Mouse (Mus musculus): ENCODE measurements around the gene Strn3. TPM values are rescaled to one million over a fixed set of nuclear protein-coding genes. Genes with fewer than 3 reads are reported as not detected.
"Not testable (repeated sequence)": the region's sequence is repeated elsewhere in the genome, so short reads cannot be mapped to it uniquely, and the experiment has no call there.

The Strn3 gene
- polyA plus RNA-seq, 1 experiment = not detected

DNA sequence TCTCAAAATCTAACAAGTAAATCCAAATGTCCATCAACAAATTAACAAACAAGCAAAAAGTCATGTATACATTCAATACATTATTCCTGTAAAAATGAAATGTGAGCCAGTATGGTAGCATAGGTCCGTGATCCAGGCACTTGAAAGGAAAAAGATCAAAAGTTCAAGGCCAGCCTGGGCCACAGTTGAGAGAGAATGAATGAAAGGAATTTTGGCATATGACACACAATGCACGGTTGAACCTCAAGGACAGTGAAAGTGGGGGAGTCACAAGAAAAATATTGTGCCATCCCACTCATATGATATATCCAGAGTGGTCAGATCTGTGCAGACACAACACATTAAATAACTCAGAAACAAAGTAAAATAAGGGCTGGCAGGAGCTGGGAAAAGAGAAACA lies 15.3 kb downstream of the Strn3 start:
- H3K4me3 ChIP-seq (ENCODE audit: insufficient read depth, low read depth, low read length) = no peak overlapping the region
- H3K27ac ChIP-seq (ENCODE audit: insufficient read depth, low read depth, low read length) = no peak overlapping the region

GRCm38 (mm10) chr12:51673270-51673669 lies 18.4 kb downstream of the Strn3 start:
- TF ChIP-seq CTCF (IDR thresholded peaks at IDR 0.05; ENCODE audit: insufficient read depth, low read depth, low read length) (no peak), POLR2A (IDR thresholded peaks at IDR 0.05; ENCODE audit: insufficient read depth, low read depth, low read length) (no peak)
- Histone ChIP-seq H3K4me3 (ENCODE audit: insufficient read depth, low read depth, low read length) (no peak overlapping the region), H3K4me1 (ENCODE audit: control insufficient read depth, insufficient read depth, low read length) (no peaks in the 10 kb centered on the region), H3K27ac (ENCODE audit: insufficient read depth, low read depth, low read length) (no peak overlapping the region)
- WGBS = 46% methylated on average over 4 of the region's 4 CpGs

More for the DNA sequence above, 15.3 kb downstream of the Strn3 start:
- TF ChIP-seq POLR2A (IDR thresholded peaks at IDR 0.05; ENCODE audit: insufficient read depth, low read depth, low read length) (no peak), CTCF (IDR thresholded peaks at IDR 0.05; ENCODE audit: insufficient read depth, low read depth, low read length) (no peak)
- H3K4me1 ChIP-seq (ENCODE audit: control insufficient read depth, insufficient read depth, low read length) = 0 out of 2 replicates have a peak, but pooled peaks cover 2% of the 10 kb centered on the region
- 74% methylated on average over 2 of the region's 2 CpGs for WGBS

DNA sequence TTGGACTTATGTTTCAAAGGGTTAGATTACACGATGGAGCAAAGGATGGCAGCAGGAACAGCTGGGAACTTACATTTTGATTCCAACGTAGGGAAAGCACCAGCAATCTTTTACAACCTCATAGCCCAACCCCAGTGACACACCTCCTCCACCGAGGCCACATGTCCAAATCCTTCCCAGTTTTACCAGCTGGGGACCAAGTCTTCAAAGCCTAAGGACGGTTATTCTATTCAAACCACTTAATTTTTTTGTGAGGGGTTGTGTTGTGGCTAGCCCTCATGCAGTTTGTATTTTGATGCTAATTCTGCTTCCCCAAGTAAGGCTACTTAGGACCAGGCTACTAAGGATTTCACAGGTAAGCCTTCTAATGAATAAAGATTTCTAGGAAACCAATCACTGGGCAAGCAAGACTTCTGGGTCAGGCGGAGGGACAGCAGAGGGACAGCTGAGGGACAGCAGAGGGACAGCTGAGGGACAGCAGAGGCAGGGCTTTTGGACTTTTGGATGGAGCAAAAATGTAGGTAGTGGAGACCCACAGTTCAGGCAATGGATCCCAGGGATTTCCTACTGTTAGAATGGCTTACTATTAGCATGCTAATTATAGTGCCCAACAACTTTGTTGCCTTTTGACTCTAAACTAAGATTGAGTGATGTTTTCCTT lies 20.3 kb downstream of the Strn3 start:
- Histone ChIP-seq H3K4me1 (ENCODE audit: control insufficient read depth, insufficient read depth, low read length) (no peaks in the 10 kb centered on the region), H3K27ac (ENCODE audit: insufficient read depth, low read depth, low read length) (no peak overlapping the region), H3K4me3 (ENCODE audit: insufficient read depth, low read depth, low read length) (no peak overlapping the region)
- TF ChIP-seq CTCF (IDR thresholded peaks at IDR 0.05; ENCODE audit: insufficient read depth, low read depth, low read length) (no peak), POLR2A (IDR thresholded peaks at IDR 0.05; ENCODE audit: insufficient read depth, low read depth, low read length) (no peak)
- 28% methylated on average over 5 of the region's 5 CpGs for WGBS

DNA sequence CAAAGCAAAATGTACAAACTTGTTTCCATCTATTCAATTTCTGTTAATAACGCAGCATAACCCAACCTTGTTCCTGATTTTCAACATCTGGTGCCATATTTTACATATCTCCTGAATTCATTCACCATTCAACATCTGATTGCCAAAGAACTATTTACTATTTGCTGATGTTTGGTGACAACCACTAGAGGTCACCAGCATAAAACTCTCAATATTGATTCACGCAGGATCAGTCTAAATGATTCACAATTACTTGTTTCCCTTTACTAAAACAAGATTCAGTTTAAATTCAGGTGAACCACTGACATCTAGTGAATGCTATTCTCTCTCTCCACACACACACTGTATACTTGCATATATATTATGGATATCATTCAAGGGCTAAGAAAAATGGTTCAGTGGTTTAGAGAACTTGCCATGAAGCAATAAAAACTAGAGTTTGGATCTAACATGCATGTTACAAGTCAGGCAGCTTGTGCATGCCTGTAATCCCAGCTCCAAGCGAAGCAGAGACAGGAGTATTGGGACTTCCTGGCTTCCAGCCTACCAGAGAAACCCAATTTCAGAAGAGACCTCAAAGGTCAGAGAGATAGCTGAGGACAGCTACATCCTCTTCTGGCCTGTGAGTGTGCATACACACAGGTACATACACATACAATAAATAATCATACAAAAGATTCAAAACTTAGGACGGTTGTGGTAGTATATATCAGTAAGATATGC lies 24.8 kb downstream of the Strn3 start:
- TF ChIP-seq CTCF (IDR thresholded peaks at IDR 0.05; ENCODE audit: insufficient read depth, low read depth, low read length) = no peak
- TF ChIP-seq POLR2A (IDR thresholded peaks at IDR 0.05; ENCODE audit: insufficient read depth, low read depth, low read length) = no peak
- H3K27ac ChIP-seq (ENCODE audit: insufficient read depth, low read depth, low read length) = no peak overlapping the region
- peaks cover 2% of the 10 kb centered on the region; the same call in 1 of the 2 replicates for H3K4me1 ChIP-seq (ENCODE audit: control insufficient read depth, insufficient read depth, low read length)
- H3K4me3 ChIP-seq (ENCODE audit: insufficient read depth, low read depth, low read length) = no peak overlapping the region
- 60% methylated on average over 4 of the region's 4 CpGs for WGBS

GRCm38 (mm10) chr12:51663908-51664307 lies 27.8 kb downstream of the Strn3 start:
- TF ChIP-seq CTCF (IDR thresholded peaks at IDR 0.05; ENCODE audit: insufficient read depth, low read depth, low read length) (no peak), POLR2A (IDR thresholded peaks at IDR 0.05; ENCODE audit: insufficient read depth, low read depth, low read length) (no peak)
- no peak overlapping the region for H3K27ac ChIP-seq (ENCODE audit: insufficient read depth, low read depth, low read length)
- H3K4me1 ChIP-seq (ENCODE audit: control insufficient read depth, insufficient read depth, low read length) = peaks cover 2% of the 10 kb centered on the region; the same call in 1 of the 2 replicates
- no peak overlapping the region for H3K4me3 ChIP-seq (ENCODE audit: insufficient read depth, low read depth, low read length)

- no peak for TF ChIP-seq CTCF (IDR thresholded peaks at IDR 0.05; ENCODE audit: insufficient read depth, low read depth, low read length)
- Histone ChIP-seq H3K4me1 (ENCODE audit: control insufficient read depth, insufficient read depth, low read length) (peaks cover 2% of the 10 kb centered on the region; the same call in 1 of the 2 replicates), H3K27ac (ENCODE audit: insufficient read depth, low read depth, low read length) (no peak overlapping the region), H3K4me3 (ENCODE audit: insufficient read depth, low read depth, low read length) (no peak overlapping the region)
Observed at GRCm38 (mm10) chr12:51663011-51663410, 28.7 kb downstream of the Strn3 start.

DNA sequence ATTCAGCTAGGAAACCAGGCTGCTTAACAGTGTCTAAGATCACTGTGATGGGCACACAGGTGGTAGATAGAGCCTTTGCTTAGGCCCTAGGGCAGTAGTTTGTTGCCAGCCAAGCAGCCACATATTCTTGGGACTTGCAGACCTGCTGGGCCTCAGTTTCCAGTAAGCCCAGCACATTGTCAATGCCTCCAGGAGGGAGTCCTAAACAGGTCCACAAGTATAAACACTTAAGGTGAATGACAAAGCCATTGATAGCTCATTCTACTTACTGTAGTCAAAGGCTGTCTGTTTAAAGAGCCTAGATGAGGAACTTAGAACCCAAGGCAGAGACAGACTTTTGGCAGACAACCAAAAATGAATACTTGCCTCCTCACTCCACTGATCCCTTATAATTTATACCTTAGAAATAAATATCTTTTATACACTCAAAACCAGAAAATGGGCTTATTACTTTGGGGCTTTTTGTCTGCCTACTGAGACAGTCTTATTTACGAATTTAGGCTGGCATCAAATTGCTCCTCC lies 35.7 kb downstream of the Strn3 start:
- Histone ChIP-seq H3K4me3 (ENCODE audit: insufficient read depth, low read depth, low read length) (no peak overlapping the region), H3K4me1 (ENCODE audit: control insufficient read depth, insufficient read depth, low read length) (no peaks in the 10 kb centered on the region), H3K27ac (ENCODE audit: insufficient read depth, low read depth, low read length) (no peak overlapping the region)
- WGBS = 31% methylated on average over 1 of the region's 1 CpGs
- TF ChIP-seq POLR2A (IDR thresholded peaks at IDR 0.05; ENCODE audit: insufficient read depth, low read depth, low read length) (no peak), CTCF (IDR thresholded peaks at IDR 0.05; ENCODE audit: insufficient read depth, low read depth, low read length) (no peak)

DNA sequence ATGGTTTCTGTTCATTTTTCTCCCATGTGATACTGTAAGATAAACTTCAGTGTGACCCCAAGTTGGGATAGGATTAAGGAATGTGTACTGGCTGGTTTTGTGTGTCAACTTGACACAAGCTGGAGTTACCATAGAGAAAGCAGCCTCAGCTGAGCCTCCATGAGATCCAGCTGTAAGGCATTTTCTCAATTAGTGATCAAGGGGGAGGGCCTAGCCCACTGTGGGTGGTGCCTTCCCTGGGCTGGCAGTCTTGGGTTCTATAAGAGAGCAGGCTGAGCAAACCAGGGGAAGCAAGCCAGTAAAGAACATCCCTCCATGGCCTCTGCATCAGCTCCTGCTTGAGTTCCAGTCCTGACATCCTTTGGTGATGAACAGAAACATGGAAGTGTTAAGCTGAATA lies 42.3 kb downstream of the Strn3 start:
- not testable (repeated sequence) for H3K27ac ChIP-seq (ENCODE audit: insufficient read depth, low read depth, low read length); H3K4me1 ChIP-seq (ENCODE audit: control insufficient read depth, insufficient read depth, low read length); H3K4me3 ChIP-seq (ENCODE audit: insufficient read depth, low read depth, low read length)

GRCm38 (mm10) chr12:51641871-51642270 lies 49.8 kb downstream of the Strn3 start:
- Histone ChIP-seq H3K4me3 (ENCODE audit: insufficient read depth, low read depth, low read length) (no peak overlapping the region), H3K4me1 (ENCODE audit: control insufficient read depth, insufficient read depth, low read length) (no peaks in the 10 kb centered on the region), H3K27ac (ENCODE audit: insufficient read depth, low read depth, low read length) (no peak overlapping the region)
- 71% methylated on average over 6 of the region's 6 CpGs for WGBS
- TF ChIP-seq POLR2A (IDR thresholded peaks at IDR 0.05; ENCODE audit: insufficient read depth, low read depth, low read length) (no peak), CTCF (IDR thresholded peaks at IDR 0.05; ENCODE audit: insufficient read depth, low read depth, low read length) (no peak)

Measured in olfactory bulb, adult 2 months (tissue).